Mouse (Mus musculus): ENCODE data around the gene Atp6v0a1. TPM values are rescaled to one million over a fixed set of nuclear protein-coding genes. Genes with fewer than 3 reads are reported as not detected.

Gene Atp6v0a1
- total RNA-seq, 2 experiments from 2014 or later = 442 to 461 TPM

- DNase-seq (ENCODE audit: extremely low spot score in 1 of 2, low spot score in 2 of 2) = peak; percentile 77 to 80
- H3K4me3 ChIP-seq = peak overlapping the region; percentile 31; the same call in 1 of the 2 replicates
- intact Hi-C loops (cut with DNase I) = loop anchor here (1.0 to 2.0 kb wide), 2 partner anchors 83 to 174 kb away; no protein-coding TSS in a partner anchor
- peak; percentile 96 for TF ChIP-seq CTCF (IDR thresholded peaks at IDR 0.05)
- H3K27ac ChIP-seq = no peak overlapping the region
Measured at GRCm38 (mm10) chr11:101066549-101067412, 57.5 kb downstream of the Atp6v0a1 start.

GRCm38 (mm10) chr11:101069391-101070188 is 60.3 kb downstream of the Atp6v0a1 start, which contains the start of gene Naglu:
TSS of gene Naglu (plus strand) at chr11:101070012.
- H3K4me3 ChIP-seq = peak within 1 kb of the TSS; percentile 87
- no peak for TF ChIP-seq CTCF (IDR thresholded peaks at IDR 0.05)
- peak; percentile 93 to 95 for DNase-seq (ENCODE audit: extremely low spot score in 1 of 2, low spot score in 2 of 2)
- intact Hi-C loops (cut with DNase I) = no loop called here
- peak within 1 kb of the TSS; percentile 89 for H3K27ac ChIP-seq

DNA sequence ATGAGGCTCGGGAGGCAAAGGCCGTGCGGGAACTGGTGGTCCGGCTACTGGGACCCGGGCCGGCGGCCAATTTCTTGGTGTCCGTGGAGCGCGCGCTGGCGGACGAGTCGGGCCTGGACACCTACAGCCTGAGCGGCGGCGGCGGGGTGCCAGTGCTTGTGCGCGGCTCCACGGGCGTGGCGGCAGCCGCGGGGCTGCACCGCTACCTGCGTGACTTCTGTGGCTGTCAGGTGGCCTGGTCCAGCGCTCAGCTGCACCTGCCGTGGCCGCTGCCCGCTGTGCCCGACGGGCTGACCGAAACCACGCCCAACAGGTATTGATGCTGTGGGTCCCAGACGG is 60.9 kb downstream of the Atp6v0a1 start:
- intact Hi-C loops (cut with DNase I) = no loop called here
- TF ChIP-seq CTCF (IDR thresholded peaks at IDR 0.05) = no peak

DNA sequence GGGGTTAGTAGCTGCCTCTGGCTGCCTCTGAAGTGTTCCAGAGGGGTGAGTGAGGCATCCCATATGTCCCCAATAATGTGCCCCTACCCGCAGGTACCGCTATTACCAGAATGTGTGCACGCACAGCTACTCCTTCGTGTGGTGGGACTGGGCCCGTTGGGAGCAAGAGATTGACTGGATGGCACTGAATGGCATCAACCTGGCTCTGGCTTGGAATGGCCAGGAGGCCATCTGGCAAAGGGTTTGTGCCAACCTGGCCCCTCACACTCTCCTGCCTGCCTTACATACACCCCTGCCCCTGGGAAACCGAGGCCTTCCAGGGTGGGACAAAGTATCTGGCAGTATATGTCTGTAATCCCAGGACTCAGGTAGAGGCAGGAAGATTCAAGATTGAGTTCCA is 61.7 kb downstream of the Atp6v0a1 start:
- intact Hi-C loops (cut with DNase I) = no loop called here
- Histone ChIP-seq H3K27ac (no peak overlapping the region), H3K4me3 (peak overlapping the region; percentile 87)
- DNase-seq (ENCODE audit: extremely low spot score in 1 of 2, low spot score in 2 of 2) = no peak
- TF ChIP-seq CTCF (IDR thresholded peaks at IDR 0.05) = no peak

More for the DNA sequence above, 60.9 kb downstream of the Atp6v0a1 start:
- H3K27ac ChIP-seq = peak overlapping the region; percentile 89
- H3K4me3 ChIP-seq = peak overlapping the region; percentile 87
- no peak for DNase-seq (ENCODE audit: extremely low spot score in 1 of 2, low spot score in 2 of 2)

GRCm38 (mm10) chr11:101071810-101072428 is 62.7 kb downstream of the Atp6v0a1 start:
- H3K4me3 ChIP-seq = no peak overlapping the region
- no peak for TF ChIP-seq CTCF (IDR thresholded peaks at IDR 0.05)
- H3K27ac ChIP-seq = no peak overlapping the region
- intact Hi-C loops (cut with DNase I) = no loop called here
- no peak for DNase-seq (ENCODE audit: extremely low spot score in 1 of 2, low spot score in 2 of 2)

- no peak within 1 kb of the TSS for H3K27ac ChIP-seq
- no peak for TF ChIP-seq CTCF (IDR thresholded peaks at IDR 0.05)
- no peak for DNase-seq (ENCODE audit: extremely low spot score in 1 of 2, low spot score in 2 of 2)
- H3K4me3 ChIP-seq = no peak within 1 kb of the TSS
- intact Hi-C loops (cut with DNase I) = no loop called here
Measured at GRCm38 (mm10) chr11:101078121-101078520, 68.9 kb downstream of the Atp6v0a1 start, which contains the start of gene Hsd17b1. TSS of gene Hsd17b1 (plus strand) at chr11:101078411.

- DNase-seq (ENCODE audit: extremely low spot score in 1 of 2, low spot score in 2 of 2) = no peak
- no peak for TF ChIP-seq CTCF (IDR thresholded peaks at IDR 0.05)
- intact Hi-C loops (cut with DNase I) = no loop called here
- no peak overlapping the region for H3K4me3 ChIP-seq
- no peak overlapping the region for H3K27ac ChIP-seq
Measured at GRCm38 (mm10) chr11:101079746-101080145, 70.5 kb downstream of the Atp6v0a1 start.

GRCm38 (mm10) chr11:101080421-101080820 is 71.2 kb downstream of the Atp6v0a1 start:
- H3K27ac ChIP-seq = no peak overlapping the region
- no peak for TF ChIP-seq CTCF (IDR thresholded peaks at IDR 0.05)
- H3K4me3 ChIP-seq = no peak overlapping the region
- intact Hi-C loops (cut with DNase I) = no loop called here
- no peak for DNase-seq (ENCODE audit: extremely low spot score in 1 of 2, low spot score in 2 of 2)

DNA sequence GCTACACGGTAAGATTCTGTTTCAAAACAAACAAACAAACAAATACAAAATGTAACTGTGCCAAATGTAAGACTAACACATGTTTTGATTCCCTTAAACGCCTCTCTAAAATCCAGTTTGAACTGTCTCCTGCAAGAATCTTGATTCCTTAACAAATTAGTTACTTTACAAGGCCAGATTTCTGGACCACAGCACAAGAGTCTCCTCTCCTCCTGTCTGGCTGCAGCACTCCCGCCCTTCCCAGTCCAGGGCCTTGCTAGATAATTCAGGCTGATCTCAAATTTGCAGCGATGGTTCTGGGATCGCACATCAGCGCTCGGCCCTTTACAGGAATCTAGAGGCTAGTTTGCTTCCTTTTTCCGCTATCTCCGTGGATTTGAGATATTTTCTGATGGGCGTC is 72.4 kb downstream of the Atp6v0a1 start:
- intact Hi-C loops (cut with DNase I) = loop anchor here (2.0 kb wide), 1 partner anchor 95 kb away; no protein-coding TSS in a partner anchor

DNA sequence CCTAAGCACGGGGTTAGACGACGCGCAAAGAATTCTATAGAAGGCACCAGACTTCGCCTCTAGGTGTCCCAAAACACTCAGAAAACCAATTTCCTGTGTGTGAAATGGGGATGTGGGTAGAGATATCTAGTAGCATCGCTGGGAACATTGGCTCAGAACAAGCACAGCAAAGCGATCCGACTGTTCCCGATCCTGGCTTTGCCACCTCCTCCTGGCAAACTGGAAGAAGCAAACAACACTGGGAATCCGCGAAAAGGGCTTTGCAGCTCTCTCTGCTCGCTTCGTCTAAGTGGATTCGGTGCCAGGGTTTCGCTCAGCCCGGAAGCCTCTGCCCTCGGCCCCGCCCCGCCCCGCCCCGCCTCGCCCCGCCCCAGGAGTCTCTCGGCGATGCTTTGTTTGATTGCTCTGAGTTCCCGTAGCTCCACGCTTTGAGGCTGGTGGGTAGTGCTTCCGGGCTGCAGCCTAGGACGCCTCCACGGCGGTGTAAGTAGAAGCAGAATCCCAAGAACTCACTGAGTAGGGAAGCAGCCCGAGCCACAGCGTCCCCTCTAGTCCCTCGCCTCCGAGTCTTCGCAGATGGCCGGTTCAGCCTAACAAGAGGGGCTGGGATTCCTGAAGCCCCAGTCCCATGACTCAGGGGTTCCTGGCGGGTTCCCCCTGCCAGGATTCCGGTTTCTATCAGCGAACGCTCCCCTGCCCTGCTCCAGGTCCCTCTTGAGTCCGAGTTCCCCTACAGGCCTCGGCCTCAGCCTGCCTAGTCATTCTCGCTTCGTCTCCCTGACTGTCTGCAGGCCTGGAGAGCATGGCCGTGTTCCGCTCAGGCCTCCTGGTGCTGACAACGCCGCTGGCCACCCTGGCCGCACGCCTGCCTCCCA is 73.2 kb downstream of the Atp6v0a1 start, which contains the start of gene Coasy:
Coasy (plus strand) TSS at position 358 of the 875 bp plus-strand sequence.
- TF ChIP-seq CTCF (IDR thresholded peaks at IDR 0.05) = peak; percentile 55
- DNase-seq (ENCODE audit: extremely low spot score in 1 of 2, low spot score in 2 of 2) = peak; percentile 87 to 89
- Histone ChIP-seq H3K4me3 (peak within 1 kb of the TSS; percentile 91), H3K27ac (peak within 1 kb of the TSS; percentile 96)
- intact Hi-C loops (cut with DNase I) = loop anchor here (2.0 kb wide), 1 partner anchor 94 kb away; no protein-coding TSS in a partner anchor

More for the DNA sequence above, 72.4 kb downstream of the Atp6v0a1 start:
- DNase-seq (ENCODE audit: extremely low spot score in 1 of 2, low spot score in 2 of 2) = no peak
- TF ChIP-seq CTCF (IDR thresholded peaks at IDR 0.05) = no peak
- Histone ChIP-seq H3K27ac (peak overlapping the region; percentile 90), H3K4me3 (peak overlapping the region; percentile 91)
